Mouse (Mus musculus) ES-CJ7 (cell line): ENCODE results near the gene Hypk.

Source experiments
- DNase-seq: peaks from one replicate; pipeline ENCODE4 v3.0.0; 2011; ENCODE audit warnings: low read depth, low spot score

The Hypk gene

DNA sequence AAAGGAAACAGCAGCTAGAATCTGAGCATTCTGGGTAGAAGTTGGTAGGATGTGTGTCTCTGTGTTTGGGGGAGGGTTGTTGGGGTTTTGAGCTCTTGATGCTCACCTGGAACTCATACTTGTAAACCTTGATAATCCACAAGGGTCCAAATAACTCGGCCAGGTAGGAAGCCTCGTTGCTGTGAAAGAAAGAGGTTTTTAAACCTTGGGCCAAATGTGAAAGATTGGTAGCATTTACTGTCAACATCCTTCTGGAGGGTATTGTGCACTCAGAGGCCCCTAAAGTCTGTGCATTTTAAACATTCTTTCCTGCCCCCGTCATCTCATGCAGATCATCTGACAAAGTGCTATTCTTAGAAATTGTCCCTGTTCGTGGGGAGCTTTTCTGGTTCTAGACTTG, at the start of gene Hypk:
Gene Hypk, plus strand, starts transcription at position 301 of the 400 bp plus-strand sequence.
- no peak for DNase-seq

DNA sequence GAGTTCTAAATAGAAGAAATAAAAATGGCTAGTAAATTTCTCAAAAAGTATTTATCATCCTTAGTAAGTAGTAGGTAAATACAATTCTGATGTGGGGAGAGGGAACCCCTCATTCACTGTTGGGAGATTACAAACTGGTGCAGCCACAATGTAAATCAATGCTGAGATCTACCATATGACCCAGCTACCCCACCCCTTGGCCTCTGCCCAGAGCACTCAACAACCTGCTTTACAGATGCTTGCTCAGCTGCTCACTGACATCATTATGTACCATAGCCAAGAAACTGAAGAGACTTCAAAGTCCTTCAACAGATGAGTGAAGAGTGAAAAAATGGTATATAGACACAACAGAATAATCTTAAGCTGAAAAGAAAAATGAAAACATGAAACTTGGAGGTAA, 49.8 kb upstream of the Hypk start:
- DNase-seq: no peak

DNA sequence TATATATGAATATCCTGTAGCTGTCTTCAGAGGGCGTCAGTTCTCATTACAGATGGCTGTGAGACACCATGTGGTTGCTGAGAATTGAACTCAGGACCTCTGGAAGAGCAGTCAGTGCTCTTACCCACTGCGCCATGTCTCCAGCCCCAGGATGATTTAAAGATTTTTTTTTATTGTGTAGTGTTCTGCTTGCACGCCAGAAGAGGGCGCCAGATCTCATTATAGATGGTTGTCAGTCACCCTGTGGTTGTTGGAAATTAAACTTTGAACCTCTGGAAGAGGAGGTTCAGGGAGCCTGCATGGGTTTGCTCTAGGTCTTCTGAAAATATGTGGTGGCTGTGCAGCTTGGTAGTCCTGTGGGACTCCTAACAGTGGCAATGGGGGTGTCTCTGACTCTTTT, 44.9 kb upstream of the Hypk start:
- peak; percentile 81 for DNase-seq

DNA sequence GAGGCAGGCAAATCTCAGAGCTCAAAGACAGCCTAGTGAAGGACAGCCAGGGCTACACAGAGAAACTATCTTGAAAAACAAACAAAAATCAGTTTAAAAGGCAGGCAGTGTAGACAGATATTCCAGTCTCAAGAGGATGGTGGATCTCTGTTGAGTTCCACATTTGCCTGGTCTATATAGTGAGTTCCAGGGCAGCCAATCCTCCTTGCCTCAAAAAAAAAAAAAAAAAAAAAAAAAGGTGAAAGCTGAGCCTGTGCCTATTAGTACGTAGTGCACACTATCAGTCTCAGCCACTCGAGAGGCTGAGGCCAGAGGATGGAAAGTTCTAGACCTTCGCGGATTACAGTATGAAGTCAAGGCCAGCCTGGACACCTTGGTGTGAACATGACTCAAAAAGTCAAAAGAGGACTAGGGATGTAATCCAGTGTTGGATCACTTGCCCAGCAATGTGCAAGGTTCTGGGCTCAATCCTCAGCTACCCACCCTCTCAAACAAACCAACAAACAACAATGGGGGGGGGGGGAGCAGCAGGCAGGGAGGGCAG, 40.2 kb upstream of the Hypk start:
- DNase-seq: no peak

DNA sequence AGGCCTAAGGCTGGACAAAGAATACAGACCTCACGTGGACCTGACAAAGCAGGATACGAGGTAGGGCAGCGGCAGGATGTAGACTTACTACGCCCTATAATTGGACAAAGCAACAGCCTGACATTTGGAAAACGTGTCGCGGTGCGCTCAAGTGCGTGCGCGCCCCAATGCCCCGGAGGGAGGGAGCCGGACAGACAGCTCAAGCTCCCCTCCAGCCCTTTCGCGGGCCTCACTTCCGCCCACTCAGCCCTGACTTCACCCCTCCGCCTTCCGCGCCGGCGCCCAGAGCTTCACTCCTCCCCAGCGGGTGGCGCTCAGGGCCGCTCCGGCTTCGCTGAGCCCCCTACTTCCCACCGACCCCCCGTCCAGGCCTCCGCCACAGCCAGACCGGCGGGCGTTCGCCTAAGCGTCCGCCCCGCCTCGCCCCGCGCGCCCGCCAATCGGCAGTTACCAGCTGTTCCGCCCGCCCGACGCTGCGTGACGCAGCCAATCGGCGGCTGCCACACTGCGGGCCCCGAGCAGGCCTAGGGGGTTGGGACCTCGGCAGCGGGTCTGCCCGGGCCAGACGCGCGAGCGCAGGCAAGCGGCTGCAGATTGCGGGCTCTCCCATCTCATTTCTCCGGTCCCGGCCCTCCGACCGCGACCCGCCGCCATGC, 39.6 kb upstream of the Hypk start, which contains the start of the genes Pdia3 and Catsper2:
Gene Pdia3, plus strand, starts transcription at position 389 of the 656 bp plus-strand sequence.
Gene Catsper2, minus strand, starts transcription at position 406 of the 656 bp plus-strand sequence.
- DNase-seq: peak; percentile 91

DNA sequence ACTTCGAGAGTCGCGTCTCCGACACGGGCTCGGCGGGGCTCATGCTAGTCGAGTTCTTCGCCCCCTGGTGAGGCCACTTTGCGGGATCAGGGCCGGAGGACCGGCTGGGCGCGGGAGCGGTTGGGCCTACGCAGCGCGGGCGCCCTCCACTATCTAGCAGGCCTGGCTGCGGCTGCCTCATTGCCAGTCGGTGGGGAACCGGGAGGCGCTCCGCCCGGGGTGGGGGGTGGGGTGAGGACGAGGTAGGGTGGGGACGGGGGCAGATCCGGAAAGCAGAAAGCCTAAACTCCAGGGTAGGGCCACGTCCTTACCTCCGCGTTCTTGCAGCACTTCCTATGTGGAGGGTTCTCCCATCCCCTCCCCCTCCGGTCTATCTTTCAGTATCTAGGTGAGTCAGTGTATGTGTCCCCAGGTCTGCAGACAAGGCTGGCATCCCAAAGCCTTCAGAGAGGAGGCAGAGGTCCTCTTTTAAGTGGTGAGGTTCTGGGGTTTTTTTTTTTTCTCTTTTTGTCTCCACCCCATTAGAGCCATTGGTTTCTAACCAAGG, 38.9 kb upstream of the Hypk start:
- DNase-seq: peak; percentile 82

DNA sequence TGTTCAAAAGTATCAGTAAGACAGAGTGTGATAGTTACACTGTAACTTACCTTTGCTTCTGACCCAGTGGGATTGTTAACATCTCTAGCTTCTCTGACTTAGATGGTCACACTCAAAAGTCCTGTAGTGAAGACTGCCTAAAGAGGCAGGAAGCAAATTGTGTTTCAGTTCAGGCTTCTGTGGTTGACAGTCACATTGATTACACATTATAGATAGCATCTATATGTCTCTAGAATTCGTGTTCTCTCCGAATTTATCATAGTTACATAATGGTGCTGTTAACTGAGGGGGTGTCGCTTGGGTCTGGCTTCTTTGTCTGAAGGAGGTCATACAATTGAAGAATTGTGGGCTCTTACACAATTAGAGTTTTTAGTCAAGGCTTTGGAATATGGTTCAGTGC, 38.0 kb upstream of the Hypk start:
- no peak for DNase-seq

DNA sequence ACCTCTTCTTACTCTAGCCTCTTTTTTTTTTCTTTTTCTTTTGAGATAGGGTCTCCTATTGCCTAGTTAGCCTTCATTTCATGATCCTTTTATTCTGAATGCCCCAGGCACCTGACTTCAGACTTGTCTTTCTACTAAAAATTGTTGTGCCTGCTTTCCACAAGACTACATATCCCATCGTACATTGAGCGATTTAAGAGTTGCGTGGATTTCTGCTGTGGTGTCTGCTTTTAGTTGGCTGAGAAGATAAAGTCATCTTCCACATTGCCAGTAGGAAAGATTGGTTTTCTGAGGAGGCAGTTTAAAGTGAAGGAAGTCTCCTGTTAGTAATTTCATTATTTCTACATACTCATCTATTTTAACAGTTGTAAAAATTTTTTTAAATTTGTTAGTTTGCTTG, 37.5 kb upstream of the Hypk start:
- no peak for DNase-seq

DNA sequence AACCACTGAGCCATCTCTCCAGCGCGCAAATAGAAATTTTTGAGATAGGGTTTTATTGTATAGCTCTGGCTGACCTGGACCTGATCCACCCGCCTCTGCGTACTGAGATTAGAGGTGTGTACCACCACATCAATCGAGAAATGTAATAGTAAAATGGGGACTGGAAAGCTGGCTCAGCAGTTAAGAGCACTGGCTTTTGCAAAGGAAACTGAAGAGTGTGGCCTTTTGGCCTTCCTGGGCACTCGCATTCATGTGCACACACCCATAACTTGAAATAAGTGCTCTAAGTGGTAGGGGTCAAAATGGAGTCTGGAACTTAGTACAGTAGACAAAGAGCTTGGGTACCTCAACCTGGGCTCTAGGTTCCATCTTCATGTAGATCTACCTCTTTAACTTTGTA, 36.7 kb upstream of the Hypk start:
- no peak for DNase-seq

DNA sequence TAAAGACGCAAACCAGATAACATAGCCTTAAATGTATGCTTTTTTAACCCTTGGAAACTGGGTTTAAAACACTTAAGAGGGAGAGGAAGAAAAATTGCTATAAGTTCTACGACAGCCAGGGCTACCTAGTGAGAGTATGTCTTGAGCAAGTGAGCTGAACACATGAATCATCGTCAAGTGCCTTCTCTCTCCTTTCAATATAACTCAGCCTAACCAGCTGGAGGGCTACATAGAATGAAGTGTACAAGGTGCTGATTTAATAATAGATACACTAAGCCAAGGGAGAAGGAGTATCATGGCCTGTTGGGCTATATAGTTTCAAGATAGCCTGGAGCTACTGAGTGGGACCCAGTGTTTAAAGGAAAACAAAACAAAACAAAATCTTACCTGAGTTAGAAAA, 34.6 kb upstream of the Hypk start:
- DNase-seq: no peak

DNA sequence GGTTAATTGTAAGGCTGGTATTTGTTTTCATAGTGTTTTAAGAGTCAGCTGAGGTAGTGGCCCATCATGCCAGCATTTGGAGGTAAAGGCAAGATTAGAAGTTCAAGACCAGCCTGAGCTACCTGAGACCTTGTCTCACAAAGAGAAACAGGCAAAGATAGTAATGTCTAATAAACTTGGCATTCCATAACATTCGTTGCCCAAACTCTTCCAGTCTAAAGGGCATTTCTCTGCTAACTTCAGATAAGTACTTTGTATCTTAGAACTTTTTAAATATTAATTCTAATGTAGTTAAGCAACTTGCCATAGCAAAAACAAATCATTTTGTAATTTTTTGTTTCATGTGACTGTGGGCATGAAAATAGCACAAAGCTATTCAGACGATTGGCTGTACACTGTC, 29.9 kb upstream of the Hypk start:
- DNase-seq: no peak

DNA sequence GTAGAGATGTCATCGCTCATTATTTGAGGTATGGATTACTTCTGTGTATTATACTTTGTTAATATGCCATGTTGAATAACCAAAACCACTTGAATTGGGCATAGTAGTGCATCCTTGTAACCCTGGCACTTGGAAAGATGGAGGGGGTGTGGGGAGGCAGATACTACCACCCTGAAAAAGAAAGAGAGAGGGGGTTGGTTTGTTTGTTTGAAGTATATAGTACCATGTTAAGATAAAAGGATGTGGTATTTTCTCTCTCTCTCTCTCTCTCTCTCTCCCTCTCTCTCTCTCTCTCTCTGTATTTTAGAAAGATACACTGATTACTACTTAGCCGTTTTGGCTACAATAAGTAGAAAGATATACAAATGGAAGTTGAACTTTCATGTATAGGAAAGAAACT, 27.2 kb upstream of the Hypk start:
- no peak for DNase-seq

DNA sequence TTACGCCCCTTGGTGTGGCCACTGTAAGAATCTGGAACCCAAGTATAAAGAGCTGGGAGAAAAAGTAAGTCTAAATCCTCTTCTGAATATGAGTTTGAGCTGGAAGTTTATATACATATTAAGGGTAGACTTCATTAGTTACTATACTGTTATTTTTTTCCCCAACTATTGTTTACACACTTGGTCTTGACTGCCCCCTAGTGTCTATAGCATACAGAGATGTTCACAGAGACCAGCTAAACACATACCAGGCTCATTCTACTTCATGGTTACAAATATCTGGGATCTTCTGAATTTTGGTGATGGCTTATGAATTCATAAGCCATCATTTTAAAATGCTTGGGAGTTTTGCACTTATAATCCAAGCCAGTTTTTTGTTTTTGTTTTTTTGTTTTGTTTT, 18.2 kb upstream of the Hypk start:
- peak; percentile 49 for DNase-seq

DNA sequence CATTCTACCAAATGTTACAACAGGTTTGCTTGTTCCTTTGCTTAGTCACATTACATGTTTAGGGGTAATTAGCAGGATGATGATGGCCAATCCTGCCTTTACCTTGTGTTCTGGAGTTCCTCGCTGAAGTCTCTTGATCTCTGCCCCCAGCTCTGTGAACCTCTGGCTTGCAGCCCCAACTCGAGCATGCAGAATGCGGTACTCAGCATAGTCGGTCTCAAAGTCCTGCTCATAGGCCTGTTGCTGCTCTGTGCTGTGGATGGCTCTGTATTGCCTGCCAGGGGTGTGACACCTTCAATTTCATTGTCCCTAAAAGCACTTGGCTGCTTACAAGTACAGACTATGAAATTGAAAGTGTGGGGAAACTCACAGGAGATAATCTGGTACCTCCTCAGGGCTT, 13.3 kb upstream of the Hypk start:
- DNase-seq: no peak

DNA sequence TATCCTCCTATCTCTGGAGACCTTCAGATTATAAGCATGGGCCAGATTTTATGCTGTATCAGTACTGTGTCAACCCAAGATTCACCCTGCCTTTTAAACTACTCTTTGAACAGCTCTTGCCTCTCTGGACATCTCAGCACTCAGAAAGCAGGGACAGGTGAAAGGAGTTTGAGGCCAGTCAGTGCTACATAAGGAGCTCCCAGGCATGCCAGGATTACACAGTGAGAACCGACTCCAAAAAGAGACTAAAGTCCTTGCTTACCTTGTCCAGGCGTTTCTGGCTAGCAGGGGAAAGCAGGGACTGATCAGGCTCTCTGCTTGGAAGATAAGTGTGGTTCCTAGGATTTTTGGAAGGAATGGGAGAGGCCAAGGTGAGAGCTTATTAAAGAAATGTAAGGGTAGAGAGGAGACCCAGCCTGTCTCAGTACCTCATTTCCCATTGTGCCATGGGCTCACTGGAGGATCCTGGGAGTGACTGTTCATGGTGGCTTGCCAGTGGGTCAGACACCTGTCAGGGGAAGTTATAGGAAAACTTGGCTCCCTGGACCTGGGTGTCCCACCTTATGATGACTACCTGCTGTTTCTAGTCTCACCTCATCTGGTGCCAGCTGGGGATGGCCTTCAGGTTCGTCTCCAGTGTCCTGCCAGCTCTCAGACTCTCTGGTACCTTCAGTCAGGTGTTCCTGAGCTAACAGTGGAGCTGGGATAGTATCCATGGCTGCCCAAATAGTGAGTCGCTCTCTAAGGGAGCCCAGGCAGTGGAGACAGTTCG, 12.1 kb upstream of the Hypk start:
- no peak for DNase-seq

DNA sequence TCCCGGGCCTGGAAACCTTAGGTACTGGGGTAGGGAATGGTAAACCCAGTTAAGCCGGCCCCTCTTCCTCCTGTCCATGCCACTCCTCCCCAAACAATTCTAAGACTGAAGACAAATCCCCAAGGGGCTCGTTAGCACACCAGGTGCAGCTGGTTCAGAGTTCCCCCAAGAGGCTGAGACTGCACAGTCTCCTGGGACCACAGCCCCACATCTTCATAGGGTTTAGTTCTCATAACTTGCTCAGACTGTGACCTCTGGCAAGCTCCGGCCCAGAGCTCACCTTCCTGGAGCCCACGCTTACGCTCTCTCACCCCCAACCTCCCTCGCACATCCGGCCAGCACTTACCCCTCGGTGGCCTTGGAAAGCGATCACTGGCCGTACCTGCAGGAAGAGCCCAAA, 11.3 kb upstream of the Hypk start:
- no peak for DNase-seq

DNA sequence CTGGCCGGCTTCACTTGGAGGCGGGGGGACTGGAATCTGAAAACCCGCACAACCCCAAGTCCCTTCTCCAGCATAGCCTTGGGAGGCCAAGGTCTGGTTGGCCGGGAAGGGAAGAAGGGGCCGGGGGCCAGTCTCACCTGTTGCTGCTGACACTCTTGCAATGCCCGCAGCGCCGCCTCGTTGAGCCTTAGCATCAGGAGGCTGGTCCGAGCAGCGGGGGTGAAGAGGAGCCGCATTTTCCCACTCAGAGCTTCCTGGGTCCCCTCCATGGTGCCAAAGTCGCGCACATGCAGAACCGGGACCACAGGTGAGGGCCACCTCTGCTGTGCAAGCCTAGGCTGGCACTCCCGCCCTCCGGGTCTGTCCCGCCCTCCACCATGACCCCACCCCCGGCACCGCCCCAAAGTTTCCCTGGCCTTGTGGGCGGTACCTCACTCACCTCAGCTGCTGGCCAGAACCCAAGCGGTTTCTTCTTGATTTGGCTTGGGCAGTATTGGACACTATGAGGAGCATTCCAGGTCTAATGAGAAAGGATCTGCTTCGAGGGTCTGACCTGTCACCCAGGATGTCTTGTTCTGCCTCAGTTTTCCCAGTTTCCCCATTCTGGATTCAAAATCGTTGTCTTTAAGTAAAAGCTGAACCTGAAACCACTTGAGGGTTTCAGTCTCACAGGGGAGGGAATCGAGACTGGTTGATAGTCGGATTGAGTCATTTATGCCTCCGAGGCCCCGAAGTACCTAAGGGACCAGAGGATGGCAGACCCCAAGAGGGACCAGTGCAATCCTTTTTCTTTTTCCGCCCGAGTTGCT, 10.6 kb upstream of the Hypk start:
- peak; percentile 64 for DNase-seq

DNA sequence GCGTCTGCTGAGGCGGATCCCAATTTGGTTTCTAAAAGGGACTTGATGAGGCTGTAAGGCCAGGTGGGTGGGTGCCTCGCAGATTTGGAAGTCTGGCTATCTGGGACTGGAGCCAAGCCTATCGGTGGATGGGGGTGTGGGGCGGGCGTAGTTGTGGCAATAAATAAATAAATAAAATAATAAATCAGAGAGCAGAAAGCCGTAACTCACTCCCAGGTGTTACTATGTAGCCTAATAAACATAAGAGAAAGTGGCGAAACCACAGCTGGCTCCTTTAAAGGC, 10.1 kb upstream of the Hypk start:
- peak; percentile 32 for DNase-seq

DNA sequence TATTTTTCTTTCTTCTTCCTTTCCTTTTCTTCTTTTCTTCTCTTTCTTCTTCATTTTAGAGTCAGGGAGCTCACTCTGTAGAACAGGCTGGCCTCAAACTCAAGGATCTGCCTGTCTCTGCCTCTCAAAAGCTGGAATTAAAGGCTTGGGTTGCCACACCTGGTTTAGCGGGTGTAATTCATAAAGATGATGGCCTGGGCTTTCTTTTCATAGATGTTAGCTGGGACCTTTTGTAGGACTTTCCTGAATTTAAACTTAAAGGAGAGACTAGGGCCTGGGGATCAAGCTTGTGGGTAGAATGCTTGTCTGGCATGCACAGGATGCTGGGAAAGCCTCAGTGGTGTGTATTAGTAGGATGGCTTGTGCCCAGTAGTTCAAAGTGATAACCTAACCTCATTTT, 8.9 kb upstream of the Hypk start, which contains the start of gene Ell3:
Gene Ell3, minus strand, starts transcription at position 101 of the 400 bp plus-strand sequence.
- DNase-seq: no peak

DNA sequence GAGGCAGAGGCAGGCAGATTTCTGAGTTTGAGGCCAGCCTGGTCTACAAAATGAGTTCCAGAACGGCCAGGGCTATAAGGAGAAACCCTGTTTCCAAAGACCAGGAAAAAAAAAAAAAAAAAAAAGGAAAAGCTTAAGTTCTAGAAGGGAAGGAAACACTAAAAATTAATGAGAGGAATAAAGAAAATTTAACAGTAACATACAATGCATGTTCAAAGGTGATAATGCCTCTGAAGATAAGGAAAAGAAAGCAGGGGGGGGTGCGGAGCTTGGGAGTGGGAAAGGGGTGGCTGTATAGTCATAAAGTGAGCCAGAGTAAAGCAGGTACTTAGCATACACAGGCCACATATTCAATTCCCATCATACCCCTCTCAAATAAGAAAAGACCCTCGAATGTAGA, 8.0 kb upstream of the Hypk start:
- DNase-seq: no peak

DNA sequence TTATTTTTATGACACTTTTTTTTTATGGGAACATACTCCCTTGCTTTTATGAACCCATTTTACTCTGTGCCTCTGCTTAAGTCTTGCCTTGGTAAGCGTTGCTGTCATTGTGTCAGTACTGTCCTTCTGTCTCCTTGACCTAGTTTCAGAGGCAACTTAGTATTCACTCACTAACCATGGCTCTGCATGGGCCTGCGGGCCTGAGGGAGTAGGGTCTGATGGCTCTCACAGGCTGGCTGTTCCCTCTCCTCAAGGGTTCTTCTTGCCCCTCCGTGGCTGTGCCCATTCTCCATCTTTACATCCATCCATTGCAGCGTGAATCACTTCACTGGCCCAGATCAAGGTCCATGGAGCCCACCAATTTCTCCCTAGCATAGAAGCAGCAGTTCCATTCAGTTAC, 6.6 kb upstream of the Hypk start:
- no peak for DNase-seq

DNA sequence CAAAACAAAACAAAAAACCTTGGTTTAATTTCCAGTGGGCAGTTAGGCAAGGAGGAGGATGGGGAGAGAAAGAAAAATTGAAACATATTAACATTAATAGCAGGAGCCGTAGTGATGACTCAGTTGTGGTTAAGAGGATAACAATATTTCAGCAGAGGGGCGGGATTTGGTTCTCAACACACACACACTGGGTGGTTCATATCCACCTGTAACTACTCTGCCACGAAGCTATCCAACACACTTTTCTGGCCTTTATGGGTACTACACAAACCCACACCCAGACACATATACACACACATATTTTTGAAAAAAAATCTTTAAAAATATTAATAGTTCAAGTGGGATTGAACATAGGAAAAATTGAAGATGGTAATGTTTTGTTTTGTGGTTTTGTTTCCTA, 6.1 kb upstream of the Hypk start:
- no peak for DNase-seq
